Mouse (Mus musculus): ENCODE data around the gene Cbr2.
"Not testable (repeated sequence)": the region's sequence is repeated elsewhere in the genome, so short reads cannot be mapped to it uniquely, and the experiment has no call there.

Gene Cbr2

GRCm38 (mm10) chr11:120731858-120732680 lies at the start of gene Cbr2:
Gene Cbr2, minus strand, starts transcription at chr11:120732114.
- DNase-seq: peak; percentile 53

- peak; percentile 45 for DNase-seq
These were observed 49.4 kb upstream of the Cbr2 start for GRCm38 (mm10) chr11:120781361-120781760.

- no peak for DNase-seq
These were observed 48.0 kb upstream of the Cbr2 start for GRCm38 (mm10) chr11:120779876-120780275.

- DNase-seq: no peak
These were observed 45.2 kb upstream of the Cbr2 start for GRCm38 (mm10) chr11:120777123-120777522.

GRCm38 (mm10) chr11:120775774-120776469 lies 44.0 kb upstream of the Cbr2 start:
- DNase-seq: peak; percentile 95

- DNase-seq: no peak
These were observed 41.7 kb upstream of the Cbr2 start for GRCm38 (mm10) chr11:120773463-120774190.

- DNase-seq: no peak
These were observed 40.8 kb upstream of the Cbr2 start for GRCm38 (mm10) chr11:120772749-120773148.

- DNase-seq: no peak
These were observed 36.3 kb upstream of the Cbr2 start for GRCm38 (mm10) chr11:120768206-120768605.

GRCm38 (mm10) chr11:120767023-120767422 lies 35.1 kb upstream of the Cbr2 start:
- DNase-seq: not testable (repeated sequence)

GRCm38 (mm10) chr11:120763121-120763999 lies 31.4 kb upstream of the Cbr2 start:
- not testable (repeated sequence) for DNase-seq

GRCm38 (mm10) chr11:120762672-120763041 lies 30.7 kb upstream of the Cbr2 start, which contains the start of gene Hmga1b:
Gene Hmga1b, plus strand, starts transcription at chr11:120762794.
- DNase-seq: not testable (repeated sequence)

GRCm38 (mm10) chr11:120761811-120762671 lies 30.1 kb upstream of the Cbr2 start:
- no peak for DNase-seq

GRCm38 (mm10) chr11:120760236-120760635 lies 28.3 kb upstream of the Cbr2 start:
- DNase-seq: no peak

- DNase-seq: no peak
These were observed 19.7 kb upstream of the Cbr2 start for GRCm38 (mm10) chr11:120751606-120752005.

GRCm38 (mm10) chr11:120749430-120749829 lies 17.5 kb upstream of the Cbr2 start:
- DNase-seq: no peak

- DNase-seq: no peak
These were observed 16.1 kb upstream of the Cbr2 start for GRCm38 (mm10) chr11:120747974-120748373.

GRCm38 (mm10) chr11:120744121-120744701 lies 12.3 kb upstream of the Cbr2 start:
- DNase-seq: no peak

- no peak for DNase-seq
These were observed 9.1 kb upstream of the Cbr2 start for GRCm38 (mm10) chr11:120740981-120741380.

- no peak for DNase-seq
These were observed 4.5 kb upstream of the Cbr2 start for GRCm38 (mm10) chr11:120736424-120736823.

- peak; percentile 75 for DNase-seq
These were observed 1.6 kb upstream of the Cbr2 start for GRCm38 (mm10) chr11:120733521-120733920.

- no peak for DNase-seq
These were observed 519 bp downstream of the Cbr2 start for GRCm38 (mm10) chr11:120731395-120731794.

Data from kidney, postnatal 14 days (tissue).